Mouse (Mus musculus): ENCODE measurements at regions not wholly inside any gene's neighbourhood (a gene's known extent, or its start where the extent isn't known, plus 50 kb on each side); places are given as distances from the start of the nearest gene placed in this dataset.

DNA sequence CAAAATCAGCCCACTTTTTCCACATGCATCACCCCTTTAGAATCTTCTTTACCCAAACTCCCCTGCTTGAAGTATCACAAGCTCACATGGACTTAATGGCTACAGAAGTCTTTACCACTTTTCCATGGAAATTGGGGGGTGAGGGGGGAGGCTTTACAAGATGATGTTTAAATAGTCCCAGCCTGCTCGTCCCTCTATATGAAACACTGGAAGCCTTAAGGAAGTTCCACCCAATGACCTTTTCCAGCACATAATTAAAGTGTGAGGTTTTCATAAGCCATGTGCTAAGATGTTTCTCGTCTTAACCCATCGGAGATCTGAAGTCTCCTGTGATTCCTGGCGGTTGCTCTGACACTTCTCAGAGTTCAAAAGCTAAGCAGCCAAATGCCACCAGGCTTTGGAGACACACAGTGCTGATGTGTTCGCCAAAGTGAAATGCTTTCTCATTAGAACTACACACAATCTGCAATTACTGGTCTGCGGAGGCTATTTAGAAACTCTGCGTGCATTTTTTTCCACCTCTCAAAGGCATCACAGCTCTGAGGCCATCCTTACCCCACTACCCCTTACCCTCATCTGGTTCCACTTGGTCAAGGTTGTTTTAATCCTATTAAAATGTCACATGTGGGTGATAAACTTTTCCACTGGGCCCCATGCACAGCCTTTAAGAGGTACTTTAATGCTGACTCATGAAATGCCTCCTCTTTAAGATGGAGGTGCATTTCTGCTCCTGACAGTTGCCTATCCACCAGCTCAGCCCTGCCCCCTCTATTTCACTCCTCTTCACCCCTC is 116.3 kb upstream of the Cd180 start:
- no peak for DNase-seq (ENCODE audit: low read depth, low spot score)

DNA sequence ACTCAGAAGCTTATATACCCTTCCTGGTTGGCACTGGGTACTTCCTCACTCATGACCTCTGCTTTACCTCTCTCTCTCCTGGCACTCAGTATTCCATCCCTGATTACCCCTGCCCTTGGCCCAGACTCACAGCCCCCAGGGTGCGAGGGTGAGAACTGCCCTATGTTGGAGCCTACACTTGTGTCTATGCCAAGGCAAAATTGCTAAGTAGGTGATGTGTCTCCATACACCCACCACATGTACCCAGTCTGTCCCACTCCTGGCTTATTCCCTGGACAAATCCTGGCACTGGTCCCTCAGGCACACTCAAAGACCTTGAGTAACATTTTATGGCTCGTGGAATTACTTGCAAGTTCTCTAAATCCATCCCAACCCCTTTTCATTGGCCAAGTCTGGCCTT is 114.5 kb upstream of the Cd180 start:
- DNase-seq (ENCODE audit: low read depth, low spot score) = no peak

DNA sequence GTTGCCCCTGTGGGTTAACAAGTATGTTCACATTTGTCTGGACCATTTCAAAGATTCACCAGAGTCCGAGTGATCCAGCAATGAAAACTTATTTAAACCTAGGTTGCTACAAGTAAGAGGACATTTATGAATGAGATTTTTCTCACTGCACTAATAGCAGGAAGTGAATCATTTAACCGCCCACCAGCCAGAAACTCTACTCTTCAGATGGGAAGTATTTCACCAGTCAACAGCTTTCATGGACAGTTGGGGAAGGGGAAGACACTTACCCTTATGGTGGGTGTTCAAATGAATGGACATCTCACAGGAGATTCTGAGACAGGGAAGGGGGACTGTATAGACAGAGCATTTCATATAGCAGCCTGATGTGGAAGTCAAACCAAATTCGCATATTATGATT is 113.7 kb upstream of the Cd180 start:
- no peak for DNase-seq (ENCODE audit: low read depth, low spot score)

DNA sequence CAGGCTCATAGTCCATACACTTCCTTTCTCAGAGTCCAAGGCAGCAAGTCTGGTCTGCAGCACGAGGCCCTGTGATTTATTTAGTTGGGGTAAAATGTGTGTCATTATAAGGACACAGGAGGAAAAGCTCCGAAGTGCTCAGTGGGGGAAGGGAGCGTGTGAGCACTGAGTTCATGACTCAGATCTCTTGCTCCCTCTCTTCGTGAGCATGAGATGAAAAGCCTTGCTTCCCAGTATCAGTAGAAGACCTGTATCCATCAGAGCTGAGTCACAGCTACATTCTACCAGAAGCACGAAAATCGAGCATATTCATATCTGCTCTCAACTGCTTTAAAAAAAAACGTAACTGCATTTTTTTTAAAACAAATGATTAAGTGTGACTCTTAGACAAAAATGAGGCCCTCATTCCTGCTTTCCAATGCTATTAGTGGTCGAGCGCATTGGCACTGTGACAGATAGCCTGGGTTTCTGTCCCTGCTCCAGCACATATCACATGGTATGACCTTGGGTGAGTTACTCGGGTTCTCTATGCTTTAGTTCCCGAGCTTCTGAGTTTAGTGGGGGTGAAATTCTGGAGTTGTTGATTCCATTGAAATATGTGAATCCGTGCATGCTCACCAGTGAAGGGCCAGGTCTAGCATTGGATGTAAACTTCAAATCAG is 109.2 kb upstream of the Cd180 start:
- peak; percentile 71 for DNase-seq (ENCODE audit: low read depth, low spot score)

- DNase-seq (ENCODE audit: low read depth, low spot score) = no peak
These were observed 107.1 kb upstream of the Cd180 start for GRCm38 (mm10) chr13:102586215-102586614.

GRCm38 (mm10) chr13:102589680-102590435 is 103.5 kb upstream of the Cd180 start:
- peak; percentile 82 for DNase-seq (ENCODE audit: low read depth, low spot score)

DNA sequence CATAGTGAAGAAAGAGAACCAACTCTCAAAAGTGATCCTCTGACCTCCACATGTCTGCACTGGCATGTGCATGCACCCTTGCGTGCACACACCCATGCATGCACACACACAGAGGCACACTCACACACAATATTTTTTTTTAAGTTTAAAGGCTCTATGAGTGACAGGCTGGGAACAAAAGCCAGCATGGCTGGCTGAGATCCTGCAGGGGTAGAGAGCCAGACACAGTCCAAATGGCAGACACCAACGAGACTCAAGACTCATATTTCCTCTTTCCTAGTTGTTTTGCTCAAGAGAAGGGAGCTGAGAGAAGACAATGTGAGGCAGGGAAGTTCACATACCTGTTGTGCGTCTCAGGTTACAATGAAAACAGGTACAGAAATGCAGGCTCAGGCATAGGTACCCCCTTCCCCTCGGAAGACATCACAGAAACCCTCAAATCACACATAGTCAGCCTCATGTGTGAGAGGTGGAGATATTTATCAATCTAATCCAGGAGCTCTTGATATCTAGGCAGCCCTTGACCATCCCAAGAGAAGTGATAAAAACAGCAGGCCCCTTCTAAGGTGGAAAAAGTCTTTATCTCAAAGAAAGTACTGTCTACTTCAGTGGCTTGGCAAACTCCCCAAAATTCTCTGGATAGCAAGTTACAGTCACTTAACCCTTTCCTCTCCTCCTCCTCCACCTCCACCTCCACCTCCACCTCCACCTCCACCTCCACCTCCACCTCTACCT is 101.4 kb upstream of the Cd180 start:
- no peak for DNase-seq (ENCODE audit: low read depth, low spot score)

DNA sequence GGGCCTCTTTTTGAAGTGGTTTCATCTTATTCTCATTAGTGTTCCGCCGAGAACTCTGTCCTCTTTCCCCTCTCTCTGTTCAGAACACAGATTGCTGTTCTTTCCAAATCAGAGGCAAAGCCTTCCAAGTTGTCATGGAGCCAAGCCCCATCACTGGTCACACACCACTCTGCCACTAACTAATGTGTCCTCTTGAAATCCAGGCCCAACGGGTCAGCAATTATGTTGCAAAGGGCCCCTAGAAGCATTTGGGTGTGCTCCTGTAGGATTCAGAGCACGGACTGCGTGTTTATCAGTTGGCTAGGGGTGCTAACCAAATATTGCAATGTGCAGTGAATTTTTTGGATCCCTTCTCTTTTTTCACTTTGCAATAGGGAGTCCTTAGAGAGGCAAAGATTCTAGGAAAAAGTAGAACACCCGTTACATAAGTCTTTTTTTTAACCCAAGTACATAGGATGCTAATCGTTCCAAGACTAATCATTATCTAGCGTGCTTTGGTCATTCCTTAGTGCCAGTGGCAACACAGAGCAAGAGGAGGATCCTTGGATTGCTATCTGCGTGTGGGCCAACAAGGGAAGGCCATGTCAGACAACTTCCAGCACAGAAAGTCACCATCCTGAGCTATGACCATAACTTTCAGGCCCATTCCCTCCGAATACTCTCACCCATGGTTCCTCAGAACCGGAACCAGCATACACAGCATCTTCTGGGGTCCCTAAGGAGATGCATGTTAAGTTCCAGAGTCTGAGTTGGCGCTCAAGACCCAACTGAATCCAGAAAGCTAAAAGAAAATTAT is 99.8 kb upstream of the Cd180 start:
- DNase-seq (ENCODE audit: low read depth, low spot score) = peak; percentile 60

- DNase-seq (ENCODE audit: low read depth, low spot score) = no peak
These were observed 99.2 kb upstream of the Cd180 start for GRCm38 (mm10) chr13:102594201-102594600.

DNA sequence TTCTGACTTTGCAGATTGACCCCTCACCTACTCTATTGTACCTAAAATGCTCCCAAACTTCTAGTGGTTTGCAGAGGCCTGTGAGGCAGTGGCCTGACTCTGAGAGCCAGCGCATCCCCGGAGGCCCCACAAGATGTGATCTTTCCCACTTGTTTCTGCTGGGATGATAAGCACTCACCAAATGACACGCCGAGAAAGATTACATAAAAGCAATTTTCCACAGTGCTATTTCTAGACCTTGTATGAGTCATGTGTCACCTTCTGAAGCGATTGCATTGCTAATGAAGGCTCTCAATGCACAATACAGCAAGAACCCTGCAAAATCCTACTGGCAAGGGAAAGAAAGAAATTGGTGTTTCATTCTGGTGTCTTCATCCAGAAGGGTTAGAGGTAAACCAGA is 97.8 kb upstream of the Cd180 start:
- DNase-seq (ENCODE audit: low read depth, low spot score) = peak; percentile 92

DNA sequence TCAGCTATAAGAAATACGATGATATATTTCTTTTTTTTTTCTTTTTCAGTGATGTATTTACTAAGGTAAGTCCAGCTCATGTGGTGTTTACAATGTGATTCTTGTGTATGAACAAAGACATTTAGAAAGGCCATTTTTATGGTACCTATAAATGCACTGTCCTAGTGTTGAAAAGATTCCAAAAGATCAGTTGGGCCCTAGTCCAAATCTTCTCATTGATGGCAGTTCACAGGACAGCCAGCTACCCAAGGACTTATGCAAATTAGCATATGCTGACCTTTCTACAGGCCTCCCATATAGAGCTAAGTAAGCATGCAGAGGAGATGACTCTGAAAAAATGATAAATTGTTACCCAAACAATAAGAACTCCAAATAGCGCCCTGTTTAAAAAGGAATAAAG is 97.3 kb upstream of the Cd180 start:
- DNase-seq (ENCODE audit: low read depth, low spot score) = peak; percentile 42

GRCm38 (mm10) chr13:102598181-102598580 is 95.2 kb upstream of the Cd180 start:
- no peak for DNase-seq (ENCODE audit: low read depth, low spot score)

DNA sequence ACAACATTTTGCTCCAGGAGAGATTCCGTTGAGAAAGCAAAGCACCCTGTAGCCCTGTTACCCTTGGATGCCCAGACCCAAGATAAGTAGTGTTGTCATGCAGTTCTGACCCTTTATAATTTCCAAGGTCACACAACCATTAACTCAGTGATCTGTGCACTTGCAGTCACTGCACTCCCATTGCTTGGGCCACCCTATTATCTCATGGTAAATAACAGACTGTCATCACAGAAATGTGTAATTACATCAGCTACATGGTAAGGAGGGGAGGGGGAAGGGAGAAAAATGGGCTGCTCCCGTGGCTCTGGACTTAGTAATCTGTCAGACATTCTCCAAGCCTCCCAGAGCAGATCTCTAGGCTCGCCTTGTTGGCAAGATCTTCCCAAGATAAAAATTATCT is 93.8 kb upstream of the Cd180 start:
- DNase-seq (ENCODE audit: low read depth, low spot score) = no peak

- peak; percentile 94 for DNase-seq (ENCODE audit: low read depth, low spot score)
These were observed 93.3 kb upstream of the Cd180 start for GRCm38 (mm10) chr13:102600026-102600425.

DNA sequence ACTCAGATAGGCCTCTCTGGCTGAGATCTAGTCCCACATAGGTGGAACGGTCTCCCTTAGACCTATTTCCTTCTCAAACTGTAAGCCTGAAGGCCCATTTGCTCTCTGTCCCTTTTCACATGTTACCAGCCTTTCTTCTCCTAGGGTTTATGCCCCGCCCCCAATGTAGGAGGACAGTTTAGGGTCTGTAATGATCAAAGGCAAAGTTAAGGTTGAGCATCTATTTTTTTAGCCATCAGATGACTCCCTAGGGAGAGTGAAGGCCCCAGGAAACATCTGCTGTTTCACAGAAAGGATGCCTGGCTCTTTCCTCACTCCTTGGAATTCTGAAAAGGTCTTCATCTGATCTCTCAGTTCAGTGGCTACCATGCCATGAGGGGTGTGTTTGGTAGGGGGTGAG is 68.9 kb upstream of the Cd180 start:
- no peak for DNase-seq (ENCODE audit: low read depth, low spot score)

DNA sequence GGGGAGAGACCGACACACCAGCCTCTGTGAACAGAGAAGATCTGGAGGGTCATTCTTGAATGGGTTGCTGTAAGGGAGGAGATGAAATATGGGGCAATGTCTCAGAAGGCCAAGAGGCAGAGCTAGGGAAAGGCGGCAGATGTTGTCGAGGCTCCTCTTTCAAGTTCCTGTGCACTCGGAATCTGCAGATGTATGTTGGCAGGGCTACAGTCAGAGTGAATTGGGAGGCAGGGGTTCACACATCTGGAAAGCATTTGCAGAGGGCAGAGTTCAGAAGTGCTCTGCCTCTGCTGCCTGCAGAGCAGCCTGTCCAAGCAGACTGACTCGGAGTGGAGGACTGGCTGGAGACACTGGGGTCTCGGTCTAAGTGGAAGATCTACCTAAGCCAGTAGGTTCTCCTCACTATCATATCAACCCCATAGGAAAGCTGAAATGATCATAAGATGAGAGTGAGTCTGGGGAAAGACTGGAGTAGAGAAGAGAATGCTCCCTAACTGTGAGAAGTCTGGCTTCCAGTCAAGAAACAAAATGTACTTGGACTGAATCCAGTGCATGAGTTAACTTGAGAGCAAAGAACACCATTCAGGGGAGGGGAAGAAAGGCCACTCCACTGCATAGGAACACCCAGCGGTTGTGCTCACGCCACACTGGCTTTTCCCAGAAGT is 68.1 kb upstream of the Cd180 start:
- peak; percentile 87 for DNase-seq (ENCODE audit: low read depth, low spot score)

DNA sequence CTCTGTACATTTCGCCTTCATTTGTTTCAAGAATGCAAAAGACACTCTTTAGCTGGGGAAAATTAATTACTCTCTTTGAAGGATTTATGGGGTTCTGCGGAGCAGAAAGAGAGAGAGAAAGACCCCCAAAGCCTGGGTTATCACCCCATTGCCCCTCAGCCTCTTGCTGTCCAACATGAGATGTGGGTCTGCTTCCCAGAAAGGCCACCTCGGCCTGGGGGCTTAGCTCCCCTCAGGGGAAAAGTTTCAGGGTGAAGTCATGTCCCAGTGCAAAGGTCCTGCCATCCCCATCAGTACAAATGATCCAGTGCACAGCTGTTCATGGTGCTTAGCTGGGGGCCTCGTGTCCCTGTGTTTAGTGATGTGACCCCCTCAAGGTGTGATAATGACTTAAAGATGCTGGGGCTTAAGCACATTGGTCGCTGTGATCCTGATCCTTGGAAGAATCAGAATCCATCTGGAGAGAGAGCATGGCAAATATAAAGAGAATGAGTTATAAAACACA is 67.5 kb upstream of the Cd180 start:
- DNase-seq (ENCODE audit: low read depth, low spot score) = no peak

DNA sequence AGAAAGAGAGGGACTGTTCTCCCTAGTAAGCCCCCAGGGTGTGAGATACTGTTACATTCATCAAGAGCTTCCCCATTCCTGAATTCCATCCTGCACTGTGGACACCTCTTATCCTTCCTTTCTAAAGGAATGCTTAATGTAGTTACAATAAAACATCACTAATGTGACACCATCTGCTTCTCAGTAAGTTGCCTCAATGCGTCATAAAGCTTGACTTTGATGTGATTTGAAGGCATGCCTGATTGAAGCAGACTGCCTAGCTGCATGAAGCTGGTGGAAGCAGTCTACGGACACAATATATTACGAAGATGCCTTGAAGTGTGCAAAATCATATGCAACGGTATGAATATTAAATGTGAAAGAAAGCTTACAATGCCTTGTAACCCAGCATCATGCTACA is 65.6 kb upstream of the Cd180 start:
- no peak for DNase-seq (ENCODE audit: low read depth, low spot score)

- no peak for DNase-seq (ENCODE audit: low read depth, low spot score)
These were observed 64.2 kb upstream of the Cd180 start for GRCm38 (mm10) chr13:102629176-102629575.

GRCm38 (mm10) chr13:102634236-102634957 is 59.0 kb upstream of the Cd180 start:
- DNase-seq (ENCODE audit: low read depth, low spot score) = no peak

All from brain, adult 2 months (tissue).